Mouse (Mus musculus): ENCODE data around the gene Alg14. TPM values are rescaled to one million over a fixed set of nuclear protein-coding genes. Genes with fewer than 3 reads are reported as not detected.

The Alg14 gene
- total and polyA plus RNA-seq, 3 experiments = 6.0 to 10.2 (median 6.3) TPM

DNA sequence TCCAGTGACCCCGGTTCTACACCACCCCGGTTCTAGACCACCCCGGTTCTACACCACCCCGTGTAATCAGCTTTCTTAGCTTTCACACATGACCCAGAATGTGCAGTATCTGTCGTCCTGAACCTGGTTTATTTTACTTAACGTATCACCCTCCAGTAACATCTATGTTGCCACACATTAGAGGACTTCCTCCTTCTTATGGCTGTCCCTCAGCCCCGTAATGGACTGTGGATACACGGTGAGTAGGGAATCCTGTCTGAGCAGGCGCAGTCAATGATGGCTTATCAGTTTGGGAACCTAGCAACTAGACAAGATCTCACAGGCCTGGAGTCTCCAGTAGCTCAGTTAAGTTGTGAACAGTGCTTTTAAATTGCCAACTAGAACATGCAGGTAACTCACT, 62.7 kb downstream of the Alg14 start:
- in situ Hi-C loops (cut with MboI; ENCODE audit: low pct_ligation_motif_present, low pct_unique_long_range_greater_than_20kb, low sequenced_read_pairs) (no loop called here), dilution Hi-C loops (cut with MboI; ENCODE audit: extremely low pct_ligation_motif_present, extremely low pct_unique_long_range_greater_than_20kb, low sequenced_read_pairs) (no loop called here)
- Histone ChIP-seq H3K79me2 (replicated peaks; ENCODE audit: control insufficient read depth, extremely low read depth, insufficient read depth, poor library complexity, severe bottlenecking) (no peaks in the 10 kb centered on the region), H3K4me3 (replicated peaks in 1 of 3; ENCODE audit: low read depth in 2 of 3, low read length in 2 of 3, poor library complexity in 1 of 3) (no peak overlapping the region), H3K27me3 (replicated peaks) (no peaks in the 10 kb centered on the region), H3K4me1 (ENCODE audit: control insufficient read depth in 1 of 2, insufficient read depth in 2 of 2) (peaks cover 3 to 6% of the 10 kb centered on the region in 2 experiments; a peak in 3 of 4 replicates), H3K36me3 (replicated peaks in 1 of 2; ENCODE audit: control insufficient read depth in 1 of 2, insufficient read depth in 1 of 2, low read length in 1 of 2) (peaks cover 7 to 40% of the 10 kb centered on the region in 2 experiments), H3K4me2 (ENCODE audit: insufficient read depth, low read depth, poor library complexity, severe bottlenecking) (no peak overlapping the region), H3K27ac (ENCODE audit: insufficient read depth, low read depth) (no peak overlapping the region), H3K9me3 (replicated peaks; ENCODE audit: low read length) (no peaks in the 10 kb centered on the region), H3K9ac (ENCODE audit: insufficient read depth, low read depth) (no peak overlapping the region)
- TF ChIP-seq GABPA (IDR thresholded peaks at IDR 0.05; ENCODE audit: insufficient replicate concordance, low read depth, low read length) = no peak
- no peak for TF ChIP-seq JUN (IDR thresholded peaks at IDR 0.05; ENCODE audit: insufficient read depth, low read depth, low read length)
- no peak for TF ChIP-seq NELFE (IDR thresholded peaks at IDR 0.05; ENCODE audit: low read depth, low read length)
- no peak for TF ChIP-seq ETS1 (conservative IDR thresholded peaks at IDR 0.05; ENCODE audit: low read depth, low read length)
- TF ChIP-seq SMC3 (IDR thresholded peaks at IDR 0.05; ENCODE audit: low read depth, low read length) = no peak
- no peak for TF ChIP-seq KAT2A (IDR thresholded peaks at IDR 0.05; ENCODE audit: insufficient replicate concordance, low read length)
- no peak for TF ChIP-seq CHD1 (IDR thresholded peaks at IDR 0.05; ENCODE audit: low read depth, low read length)
- TF ChIP-seq ZKSCAN1 (IDR thresholded peaks at IDR 0.05; ENCODE audit: borderline replicate concordance, low read depth, low read length) = no peak
- TF ChIP-seq ZNF384 (IDR thresholded peaks at IDR 0.05; ENCODE audit: low read depth, low read length) = no peak
- TF ChIP-seq UBTF (IDR thresholded peaks at IDR 0.05; ENCODE audit: low read depth, low read length) = no peak
- no peak for TF ChIP-seq JUND (conservative IDR thresholded peaks at IDR 0.05; ENCODE audit: low read depth, low read length)
- no peak for TF ChIP-seq CHD2 (IDR thresholded peaks at IDR 0.05; ENCODE audit: low read length)
- no peak for TF ChIP-seq NRF1 (IDR thresholded peaks at IDR 0.05; ENCODE audit: low read depth, low read length)
- no peak for TF ChIP-seq CTCF (conservative IDR thresholded peaks at IDR 0.05 in 1 of 2, IDR thresholded peaks at IDR 0.05 in 1 of 2; ENCODE audit: low read depth in 2 of 2, low read length in 2 of 2)
- DNase-seq (ENCODE audit: extremely low read depth) = no peak

GRCm38 (mm10) chr3:121354861-121355470, 63.4 kb downstream of the Alg14 start:
- in situ Hi-C loops (cut with MboI; ENCODE audit: low pct_ligation_motif_present, low pct_unique_long_range_greater_than_20kb, low sequenced_read_pairs) = no loop called here
- Histone ChIP-seq H3K9ac (ENCODE audit: insufficient read depth, low read depth) (no peak overlapping the region), H3K27ac (ENCODE audit: insufficient read depth, low read depth) (no peak overlapping the region), H3K27me3 (replicated peaks) (no peaks in the 10 kb centered on the region), H3K9me3 (replicated peaks; ENCODE audit: low read length) (no peaks in the 10 kb centered on the region), H3K4me1 (ENCODE audit: control insufficient read depth in 1 of 2, insufficient read depth in 2 of 2) (peaks cover 3 to 6% of the 10 kb centered on the region in 2 experiments; a peak in 3 of 4 replicates), H3K79me2 (replicated peaks; ENCODE audit: control insufficient read depth, extremely low read depth, insufficient read depth, poor library complexity, severe bottlenecking) (no peaks in the 10 kb centered on the region), H3K4me2 (ENCODE audit: insufficient read depth, low read depth, poor library complexity, severe bottlenecking) (no peak overlapping the region), H3K36me3 (replicated peaks in 1 of 2; ENCODE audit: control insufficient read depth in 1 of 2, insufficient read depth in 1 of 2, low read length in 1 of 2) (peaks cover 5 to 36% of the 10 kb centered on the region in 2 experiments), H3K4me3 (replicated peaks in 1 of 3; ENCODE audit: low read depth in 2 of 3, low read length in 2 of 3, poor library complexity in 1 of 3) (no peak overlapping the region)
- dilution Hi-C loops (cut with MboI; ENCODE audit: extremely low pct_ligation_motif_present, extremely low pct_unique_long_range_greater_than_20kb, low sequenced_read_pairs) = no loop called here
- no peak for DNase-seq (ENCODE audit: extremely low read depth)
- no peak for TF ChIP-seq NRF1 (IDR thresholded peaks at IDR 0.05; ENCODE audit: low read depth, low read length)
- TF ChIP-seq HCFC1 (IDR thresholded peaks at IDR 0.05; ENCODE audit: low read depth, low read length) = no peak
- TF ChIP-seq MAFK (IDR thresholded peaks at IDR 0.05; ENCODE audit: insufficient replicate concordance, low read length) = no peak
- no peak for TF ChIP-seq POLR2A (IDR thresholded peaks at IDR 0.05; ENCODE audit: low read depth, low read length)
- no peak for TF ChIP-seq MAX (IDR thresholded peaks at IDR 0.05; ENCODE audit: low read length)
- TF ChIP-seq CTCF (conservative IDR thresholded peaks at IDR 0.05 in 1 of 2, IDR thresholded peaks at IDR 0.05 in 1 of 2; ENCODE audit: low read depth in 2 of 2, low read length in 2 of 2) = no peak
- no peak for TF ChIP-seq E2F4 (IDR thresholded peaks at IDR 0.05; ENCODE audit: insufficient replicate concordance, low read depth, low read length)
- no peak for TF ChIP-seq RAD21 (IDR thresholded peaks at IDR 0.05; ENCODE audit: low read depth, low read length)
- no peak for TF ChIP-seq TCF12 (IDR thresholded peaks at IDR 0.05; ENCODE audit: low read depth, low read length)
- no peak for TF ChIP-seq CHD1 (IDR thresholded peaks at IDR 0.05; ENCODE audit: low read depth, low read length)
- no peak for TF ChIP-seq USF1 (IDR thresholded peaks at IDR 0.05; ENCODE audit: low read depth, low read length)
- no peak for TF ChIP-seq ELF1 (IDR thresholded peaks at IDR 0.05; ENCODE audit: low read depth, low read length)
- no peak for TF ChIP-seq NELFE (IDR thresholded peaks at IDR 0.05; ENCODE audit: low read depth, low read length)
- no peak for TF ChIP-seq MAZ (IDR thresholded peaks at IDR 0.05; ENCODE audit: low read depth, low read length)
- TF ChIP-seq SMC3 (IDR thresholded peaks at IDR 0.05; ENCODE audit: low read depth, low read length) = no peak
- no peak for TF ChIP-seq ZNF384 (IDR thresholded peaks at IDR 0.05; ENCODE audit: low read depth, low read length)
- TF ChIP-seq ETS1 (conservative IDR thresholded peaks at IDR 0.05; ENCODE audit: low read depth, low read length) = no peak
- no peak for TF ChIP-seq GABPA (IDR thresholded peaks at IDR 0.05; ENCODE audit: insufficient replicate concordance, low read depth, low read length)
- TF ChIP-seq MXI1 (IDR thresholded peaks at IDR 0.05; ENCODE audit: low read depth, low read length) = no peak
